Mouse (Mus musculus) megakaryocyte-erythroid progenitor cell, adult 5 weeks (primary cell): ENCODE results near the gene Dffa. TPM values are rescaled to one million over a fixed set of nuclear protein-coding genes. Genes with fewer than 3 reads are reported as not detected.

Experiments
- polyA plus RNA-seq: library from polyadenylated mRNA; stranded (reverse); fragments of >175 nt; gene quantifications from 2 replicates; pipeline ENCODE4 v1.2.3, GENCODE M21; 2012

Dffa gene
- 13.7 and 14.2 TPM in 2 replicates for polyA plus RNA-seq

GRCm38 (mm10) chr4:149103875-149104561 lies at the start of gene Dffa:
Gene Dffa, plus strand, starts transcription at chr4:149104146.

GRCm38 (mm10) chr4:149099369-149100017 lies 4.5 kb upstream of the Dffa start, which contains the start of gene Pex14:
Gene Pex14, minus strand, starts transcription at chr4:149099876.

GRCm38 (mm10) chr4:149126663-149127062 lies 22.7 kb downstream of the Dffa start, which contains the start of gene Cort:
Gene Cort, minus strand, starts transcription at chr4:149126763.

GRCm38 (mm10) chr4:149136982-149137770 lies 33.2 kb downstream of the Dffa start, which contains the start of gene Cenps:
Gene Cenps, minus strand, starts transcription at chr4:149137629.

GRCm38 (mm10) chr4:149166215-149166946 lies 62.4 kb downstream of the Dffa start, which contains the start of gene Pgd:
Gene Pgd, minus strand, starts transcription at chr4:149166771.

Other genes starting within 250 kb of the Dffa start
- gene Pex14, start 4.3 kb upstream of the Dffa start, polyA plus RNA-seq: 44.5 and 45.9 TPM in 2 replicates
- gene Cort, start 22.6 kb downstream of the Dffa start, polyA plus RNA-seq: 1.9 and 2.0 TPM in 2 replicates
- gene Cenps, start 33.5 kb downstream of the Dffa start, polyA plus RNA-seq: 29.0 and 29.7 TPM in 2 replicates
- gene Pgd, start 62.6 kb downstream of the Dffa start, polyA plus RNA-seq: 249 and 299 TPM in 2 replicates
- 1.5 and 1.8 TPM in 2 replicates for gene Kif1b, start 203.5 kb downstream of the Dffa start, polyA plus RNA-seq